Mouse (Mus musculus) spleen, adult 12 weeks (tissue): Measurements from ENCODE around the gene Mettl14.
A peak's percentile ranks its signal among the peaks of the same experiment; 100 is the strongest.
"Not testable (repeated sequence)": the region's sequence is repeated elsewhere in the genome, so short reads cannot be mapped to it uniquely, and the experiment has no call there.

Source experiments
- DNase-seq: peaks from one replicate; pipeline ENCODE4 v3.0.0; 2022; ENCODE audit warnings: low spot score

Mettl14 gene

DNA sequence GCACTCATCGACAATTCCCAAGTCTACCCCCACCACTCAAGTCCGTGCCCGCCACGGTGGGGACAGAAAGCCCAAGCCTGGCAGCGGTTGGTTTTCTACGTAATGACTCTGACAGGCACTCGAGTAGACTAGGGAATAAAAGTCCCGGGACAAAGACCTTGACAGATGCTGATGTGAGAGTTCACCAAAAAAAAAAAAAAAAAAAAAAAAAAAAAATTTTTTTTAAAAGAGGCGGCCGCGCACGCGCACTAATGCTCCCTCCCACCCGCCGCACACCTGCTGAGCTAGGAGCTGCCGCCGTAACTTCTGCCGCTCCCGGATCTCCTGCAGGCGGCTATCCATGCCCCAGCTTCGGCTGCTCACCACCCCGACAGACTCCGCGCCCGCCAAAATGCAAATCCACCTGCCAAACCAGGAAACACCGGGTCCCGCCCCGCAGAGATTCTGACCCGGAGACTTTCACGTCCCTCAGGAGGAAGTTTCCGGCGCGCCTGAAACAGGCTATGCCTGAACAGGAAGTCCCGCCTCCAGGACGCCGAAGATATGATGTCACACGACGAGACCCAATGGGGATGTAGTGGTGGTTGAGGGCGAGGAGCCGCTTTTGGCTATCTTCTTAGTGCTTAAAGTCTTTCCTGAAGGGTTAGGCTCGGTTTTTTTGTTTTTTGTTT lies at the start of gene Mettl14:
Mettl14 (minus strand) TSS at position 623 of the 671 bp plus-strand sequence.
- peak; percentile 93 for DNase-seq

- no peak for DNase-seq
Observed at GRCm38 (mm10) chr3:123433362-123433761, 47.5 kb upstream of the Mettl14 start.

GRCm38 (mm10) chr3:123431951-123432674 lies 46.2 kb upstream of the Mettl14 start:
- DNase-seq: no peak

GRCm38 (mm10) chr3:123429597-123430458 lies 43.9 kb upstream of the Mettl14 start:
- DNase-seq: no peak

DNA sequence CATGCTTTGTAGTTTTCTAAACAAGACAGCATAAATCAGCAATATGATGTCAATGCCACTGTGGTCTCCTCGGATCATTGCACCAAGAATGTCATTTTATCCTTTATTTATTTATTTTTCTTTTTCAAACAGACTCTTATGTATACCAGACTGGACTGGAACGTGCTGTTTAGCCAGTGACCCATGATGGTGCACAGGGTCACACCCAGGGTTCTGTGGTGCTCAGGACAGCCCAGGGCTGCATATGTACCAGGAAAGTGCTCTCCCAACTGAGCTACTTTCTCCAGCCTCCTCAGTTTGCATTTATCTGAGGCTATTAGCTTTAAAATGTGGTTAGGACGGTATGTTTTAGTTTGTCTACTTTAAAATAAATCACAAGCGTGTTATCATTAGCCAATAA lies 42.1 kb upstream of the Mettl14 start:
- DNase-seq: no peak

- DNase-seq: no peak
Observed at GRCm38 (mm10) chr3:123425647-123426046, 39.7 kb upstream of the Mettl14 start.

- DNase-seq: no peak
Observed at GRCm38 (mm10) chr3:123413173-123413572, 27.3 kb upstream of the Mettl14 start.

DNA sequence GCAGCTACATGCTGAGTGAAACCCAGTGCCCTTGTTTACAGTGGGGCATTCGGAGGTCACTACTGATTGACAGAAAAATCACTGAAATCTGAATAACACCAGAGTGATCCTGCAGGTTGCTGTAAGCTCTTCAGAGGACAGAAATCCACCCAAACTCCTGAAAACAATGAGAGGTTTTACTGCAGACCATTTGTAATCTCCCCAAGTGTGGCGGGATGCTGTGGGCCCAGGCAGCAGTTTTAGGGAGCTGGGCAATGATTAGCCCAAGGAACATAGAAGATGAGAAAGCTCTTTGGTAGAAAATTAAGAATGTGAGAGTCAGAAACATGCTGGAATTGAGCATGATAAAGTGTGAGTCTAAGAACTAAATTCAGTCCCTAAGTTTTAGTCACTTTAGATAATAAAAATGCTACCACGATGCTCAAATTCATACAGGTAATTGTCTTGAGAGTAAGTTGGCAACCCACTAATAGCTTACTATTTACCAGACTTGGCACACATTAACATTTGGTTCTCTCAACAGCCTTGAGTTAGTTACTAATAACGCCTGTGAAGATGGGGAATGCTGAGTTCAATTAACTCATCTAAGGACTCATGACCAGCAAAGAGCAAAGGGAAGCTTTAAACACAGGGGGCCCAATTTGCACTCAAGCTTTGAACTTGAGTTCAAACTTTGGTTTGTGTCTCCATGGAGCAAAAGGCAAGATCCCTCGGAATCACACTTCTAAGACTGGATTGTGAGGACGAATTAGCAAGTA lies 26.1 kb upstream of the Mettl14 start:
- no peak for DNase-seq

GRCm38 (mm10) chr3:123404945-123405344 lies 19.0 kb upstream of the Mettl14 start:
- DNase-seq: no peak

- DNase-seq: no peak
Observed at GRCm38 (mm10) chr3:123397562-123398481, 11.9 kb upstream of the Mettl14 start.

GRCm38 (mm10) chr3:123395611-123396010 lies 9.7 kb upstream of the Mettl14 start:
- DNase-seq: no peak

- no peak for DNase-seq
Observed at GRCm38 (mm10) chr3:123391180-123391579, 5.3 kb upstream of the Mettl14 start.

- DNase-seq: not testable (repeated sequence)
Observed at GRCm38 (mm10) chr3:123386157-123386780, 361 bp upstream of the Mettl14 start.

- no peak for DNase-seq
Observed at GRCm38 (mm10) chr3:123385118-123385485, 806 bp downstream of the Mettl14 start.

DNA sequence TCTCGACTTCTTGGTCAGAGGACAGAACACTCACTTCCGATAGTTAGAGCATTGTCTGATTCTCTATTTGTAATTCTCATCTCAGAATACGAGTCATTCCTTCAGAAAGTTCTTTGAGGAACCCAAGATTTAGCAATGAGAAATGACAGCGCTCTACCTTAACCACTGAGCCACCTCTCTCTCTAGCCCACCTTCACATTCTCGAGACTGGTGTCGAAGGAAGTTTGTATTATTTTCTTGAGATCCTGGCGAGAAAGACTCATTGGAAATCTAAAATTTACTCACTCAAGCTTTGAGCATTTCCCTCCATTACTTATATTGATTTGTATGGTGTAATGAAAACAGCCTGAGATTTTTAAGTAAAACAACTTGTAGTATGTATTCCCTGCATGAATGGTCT lies 1.5 kb downstream of the Mettl14 start:
- DNase-seq: no peak

- no peak for DNase-seq
Observed at GRCm38 (mm10) chr3:123376562-123376961, 9.3 kb downstream of the Mettl14 start.

- no peak for DNase-seq
Observed at GRCm38 (mm10) chr3:123371766-123372535, 14.0 kb downstream of the Mettl14 start.

GRCm38 (mm10) chr3:123370927-123371326 lies 15.0 kb downstream of the Mettl14 start:
- DNase-seq: no peak

GRCm38 (mm10) chr3:123369161-123369560 lies 16.7 kb downstream of the Mettl14 start:
- no peak for DNase-seq

DNA sequence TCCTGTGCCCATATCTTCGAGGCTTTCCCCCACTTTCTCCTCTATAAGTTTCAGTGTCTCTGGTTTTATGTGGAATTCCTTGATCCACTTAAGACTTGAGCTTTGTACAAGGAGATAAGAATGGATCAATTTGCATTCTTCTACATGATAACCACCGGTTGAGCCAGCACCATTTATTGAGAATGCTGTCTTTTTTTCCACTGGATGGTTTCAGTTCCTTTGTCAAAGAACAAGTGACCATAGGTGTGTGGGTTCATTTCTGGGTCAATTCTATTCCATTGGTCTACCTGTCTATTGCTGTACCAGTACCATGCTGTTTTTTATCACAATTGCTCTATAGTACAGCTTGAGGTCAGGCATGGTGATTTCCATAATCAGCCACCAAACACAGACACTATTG lies 19.1 kb downstream of the Mettl14 start:
- DNase-seq: not testable (repeated sequence)
